Comparison of ENCODE assay signal across 1 mouse cellular context in genomic region chr10:80814800-80815199, GRCm38 (mm10).
A peak's percentile ranks its signal among the peaks of the same experiment; 100 is the strongest.
TF ChIP-seq lines count a peak whose summit lies in the region.

No protein-coding gene starts in this region.

TF ChIP-seq in MEL, 35 proteins besides CTCF, POLR2A, EP300 and RAD21:
- TF ChIP-seq NRF1 (IDR thresholded peaks at IDR 0.05; ENCODE audit: insufficient read depth, low read depth, low read length, poor library complexity, severe bottlenecking) (no peak), NELFE (IDR thresholded peaks at IDR 0.05; ENCODE audit: low read depth, low read length) (no peak), SMC3 (IDR thresholded peaks at IDR 0.05; ENCODE audit: low read depth, low read length) (peak; percentile 6; the same call in 1 of the 2 replicates), MYC (IDR thresholded peaks at IDR 0.05; ENCODE audit: low read depth, low read length) (no peak)
TF ChIP-seq in MEL: peak in this region for 1.
